In genomic region chr2:127311193-127311592, GRCm38 (mm10) we compare ENCODE assay signal across 23 mouse cellular contexts. TPM values are rescaled to one million over a fixed set of nuclear protein-coding genes. Genes with fewer than 3 reads are reported as not detected.
"Had no signal": no experiment of that assay in that cellular context is flagged by ENCODE, and none has a peak within 500 bp of the region (broad histone marks: within the 10 kb centered on the region; RNA-seq: fewer than 3 reads in every experiment).

No protein-coding gene starts in this region.

- ATAC-seq: intestine, postnatal 0 days; liver, embryonic 12.5 days; midbrain, embryonic 15.5 days had no signal

- H3K36me3 ChIP-seq: limb, embryonic 10.5 days; liver, embryonic 12.5 days; lung, embryonic 15.5 days; midbrain, embryonic 15.5 days; neural tube, embryonic 13.5 days had no signal

- H3K27ac ChIP-seq: kidney, postnatal 0 days; limb, embryonic 10.5 days; liver, embryonic 12.5 days; lung, embryonic 15.5 days; macrophage; midbrain, embryonic 15.5 days; neural tube, embryonic 13.5 days; stomach, postnatal 0 days had no signal

- H3K9me3 ChIP-seq: limb, embryonic 10.5 days; liver, embryonic 12.5 days; lung, embryonic 15.5 days; midbrain, embryonic 15.5 days; neural tube, embryonic 13.5 days had no signal

- DNase-seq: kidney, adult 9 months; kidney, postnatal 36 days; lung, postnatal 14 days; retina, postnatal 1 day; right cerebral cortex, postnatal 4 days; spleen, adult 18-20 months had no signal

- H3K4me1 ChIP-seq: limb, embryonic 10.5 days; lung, embryonic 15.5 days; midbrain, embryonic 15.5 days; neural tube, embryonic 13.5 days had no signal

- H3K27me3 ChIP-seq: liver, embryonic 12.5 days; lung, embryonic 15.5 days; megakaryocyte, embryonic 14.5 days; midbrain, embryonic 15.5 days; neural tube, embryonic 13.5 days had no signal

- H3K4me2 ChIP-seq: liver, embryonic 12.5 days; lung, embryonic 15.5 days; midbrain, embryonic 11.5 days; midbrain, embryonic 15.5 days; neural tube, embryonic 13.5 days had no signal

- H3K9ac ChIP-seq: liver, embryonic 12.5 days; lung, embryonic 15.5 days; midbrain, embryonic 15.5 days; neural tube, embryonic 13.5 days had no signal

- H3K4me3 ChIP-seq: limb, embryonic 10.5 days; liver, embryonic 12.5 days; lung, embryonic 15.5 days; megakaryocyte, embryonic 14.5 days; midbrain, embryonic 15.5 days; neural tube, embryonic 13.5 days had no signal

RNA-seq across cellular contexts. Expression of gene Astl, which starts 27.2 kb away (rescaled TPM):
- total RNA-seq: layer of hippocampus, adult 18-20 months; layer of hippocampus, postnatal 14 days; left cerebral cortex, adult 18-20 months; left cerebral cortex, postnatal 14 days had no signal
- polyA plus RNA-seq: intestine, postnatal 0 days; kidney, postnatal 0 days; liver, embryonic 12.5 days; liver, embryonic 16.5 days; lung, embryonic 15.5 days; macrophage; midbrain, embryonic 11.5 days; midbrain, embryonic 15.5 days; neural tube, embryonic 13.5 days; stomach, postnatal 0 days had no signal

RNA-seq across cellular contexts. Expression of gene Adra2b, which starts 51.8 kb away (rescaled TPM):
- total RNA-seq: monocyte, adult 5-6 weeks had no signal
- polyA plus RNA-seq: macrophage had no signal
